Mouse (Mus musculus) liver, adult 2 months (tissue): ENCODE data around the gene Lim2.

Source experiments
- CTCF ChIP-seq: fragments of 200-500 bp; IDR thresholded peaks from 2 replicates; pipeline ENCODE4 v1.5.1; 2011; ENCODE audit warnings: low read depth, low read length, control low read depth
- POLR2A ChIP-seq: fragments of 200-500 bp; IDR thresholded peaks from 2 replicates; pipeline ENCODE4 v1.6.1; 2011; ENCODE audit warnings: low read length, control low read depth; ENCODE audit not compliant: insufficient read depth; ENCODE audit errors: extremely low read depth

DNA sequence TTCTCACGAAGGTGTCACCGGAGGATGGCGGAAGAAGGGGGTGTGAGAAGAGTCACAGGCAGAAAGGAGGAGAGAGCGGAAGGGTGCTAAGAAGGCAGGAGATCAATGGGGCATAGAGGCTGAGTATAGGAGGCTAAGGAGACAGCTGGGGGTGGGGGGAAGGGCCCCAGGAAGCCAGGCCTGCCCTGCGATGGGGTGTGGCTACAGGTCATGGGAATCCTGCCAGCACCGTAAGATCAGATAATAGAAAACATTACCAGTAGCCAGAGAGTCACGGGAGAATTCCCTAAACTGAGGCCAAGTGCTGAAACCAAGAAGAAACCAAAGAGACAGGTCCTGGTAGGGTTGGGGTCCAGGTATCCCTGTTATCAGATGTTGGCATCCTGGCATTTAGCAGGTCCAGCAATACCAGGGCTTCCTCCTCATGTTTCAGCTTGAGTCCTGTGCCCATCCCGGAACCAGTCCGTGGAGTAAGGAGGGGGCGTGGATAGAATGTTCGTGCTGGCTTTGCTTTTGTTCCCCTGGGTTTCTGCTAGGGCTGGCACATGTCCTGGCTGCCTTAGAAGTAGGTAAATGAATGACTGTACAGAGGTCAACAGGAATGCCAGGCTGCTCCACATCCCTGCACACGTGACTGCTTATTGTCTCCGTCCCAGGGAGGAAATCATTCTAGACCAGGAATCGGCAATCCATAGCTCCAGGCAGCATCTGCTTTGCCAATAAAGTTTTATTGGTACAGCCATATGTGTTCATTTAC, 26.3 kb downstream of the Lim2 start:
- no peak for TF ChIP-seq CTCF
- no peak for TF ChIP-seq POLR2A
